Mouse (Mus musculus) granulocyte monocyte progenitor cell, adult 5-6 weeks (primary cell): ENCODE measurements around the gene Amigo1. TPM values are rescaled to one million over a fixed set of nuclear protein-coding genes. Genes with fewer than 3 reads are reported as not detected.
"Not testable (repeated sequence)": the region's sequence is repeated elsewhere in the genome, so short reads cannot be mapped to it uniquely, and the experiment has no call there.

Source experiments
- ATAC-seq: replicated peaks from 2 replicates; pipeline ENCODE4 v1.8.0; 2016; ENCODE audit warnings: mild to moderate bottlenecking, moderate TSS enrichment, inconsistent platforms; ENCODE audit not compliant: poor library complexity, severe bottlenecking
- total RNA-seq, 2 experiments: library from RNA; stranded (forward) in 1 of 2; stranded (reverse) in 1 of 2; fragments of 200-712, 200-1000 nt in 1 of 2; fragments of >200 nt in 1 of 2; fragmentation: Nextera tagmentation in 1 of 2; gene quantifications; 2 replicates each; pipeline ENCODE4 v1.2.3; 2014 to 2017

Amigo1 gene
- total RNA-seq, 2 experiments from 2014 or later, result 1.9 to 2.0 TPM

- ATAC-seq, result no peak
Measured at GRCm38 (mm10) chr3:108206731-108207375, 20.7 kb downstream of the Amigo1 start.

GRCm38 (mm10) chr3:108209001-108209400 is 22.9 kb downstream of the Amigo1 start:
- no peak for ATAC-seq

GRCm38 (mm10) chr3:108209536-108209935 is 23.4 kb downstream of the Amigo1 start:
- ATAC-seq, result no peak

GRCm38 (mm10) chr3:108209946-108210770 is 24.0 kb downstream of the Amigo1 start:
- ATAC-seq, result peak; percentile 88

GRCm38 (mm10) chr3:108210771-108211139 is 24.6 kb downstream of the Amigo1 start, which contains the start of gene Atxn7l2:
TSS of gene Atxn7l2 (minus strand) at chr3:108210934.
- ATAC-seq, result peak; percentile 86

GRCm38 (mm10) chr3:108211845-108212244 is 25.7 kb downstream of the Amigo1 start:
- ATAC-seq, result no peak

GRCm38 (mm10) chr3:108212406-108212805 is 26.3 kb downstream of the Amigo1 start:
- 0 out of 2 replicates have a peak, but pooled peaks have one; percentile 17 for ATAC-seq

GRCm38 (mm10) chr3:108214734-108215133 is 28.6 kb downstream of the Amigo1 start:
- ATAC-seq, result no peak

GRCm38 (mm10) chr3:108220661-108221060 is 34.5 kb downstream of the Amigo1 start:
- no peak for ATAC-seq

- ATAC-seq, result no peak
Measured at GRCm38 (mm10) chr3:108225711-108226557, 39.8 kb downstream of the Amigo1 start.

- ATAC-seq, result peak; percentile 52
Measured at GRCm38 (mm10) chr3:108226558-108227350, 40.6 kb downstream of the Amigo1 start, which contains the start of gene Sypl2. TSS of gene Sypl2 (minus strand) at chr3:108226648.

- no peak for ATAC-seq
Measured at GRCm38 (mm10) chr3:108227521-108227920, 41.4 kb downstream of the Amigo1 start.

GRCm38 (mm10) chr3:108231646-108232045 is 45.5 kb downstream of the Amigo1 start:
- no peak for ATAC-seq

- not testable (repeated sequence) for ATAC-seq
Measured at GRCm38 (mm10) chr3:108237474-108238102, 51.5 kb downstream of the Amigo1 start.

- ATAC-seq, result no peak
Measured at GRCm38 (mm10) chr3:108241243-108241839, 55.2 kb downstream of the Amigo1 start.
